Mouse (Mus musculus) embryonic fibroblast, embryonic 13.5 days (primary cell): ENCODE measurements around the gene Celf2. TPM values are rescaled to one million over a fixed set of nuclear protein-coding genes. Genes with fewer than 3 reads are reported as not detected.
"Not testable (repeated sequence)": the region's sequence is repeated elsewhere in the genome, so short reads cannot be mapped to it uniquely, and the experiment has no call there.

ENCODE experiments used
- H3K27ac ChIP-seq: 2 replicates; pipeline ENCODE4 v1.5.1; 2012; ENCODE audit warnings: low read length, control low read depth, inconsistent platforms; ENCODE audit not compliant: insufficient read depth
- H3K4me1 ChIP-seq: 2 replicates; pipeline ENCODE4 v1.6.1; 2011; ENCODE audit warnings: low read length; ENCODE audit not compliant: control insufficient read depth, insufficient read depth
- H3K4me3 ChIP-seq: 2 replicates; pipeline ENCODE4 v1.5.1; 2011; ENCODE audit warnings: mild to moderate bottlenecking, control low read depth, low read length; ENCODE audit not compliant: insufficient read depth
- CTCF ChIP-seq: IDR thresholded peaks from 2 replicates; pipeline ENCODE4 v1.5.1; 2011; ENCODE audit warnings: mild to moderate bottlenecking, control low read depth, low read length, moderate library complexity, borderline replicate concordance; ENCODE audit not compliant: insufficient read depth
- POLR2A ChIP-seq: IDR thresholded peaks from 2 replicates; pipeline ENCODE4 v1.6.1; 2011; ENCODE audit warnings: low read depth, mild to moderate bottlenecking, control low read depth, low read length, moderate library complexity
- polyA plus RNA-seq: library from polyadenylated mRNA; stranded (reverse); fragments of >200 nt; gene quantifications from 2 replicates; pipeline ENCODE4 v1.2.4, GENCODE M21; 2011; ENCODE audit warnings: low read depth; ENCODE audit not compliant: missing spikeins, insufficient read length

Celf2 gene
- polyA plus RNA-seq, 1 experiment, result 36.6 TPM

DNA sequence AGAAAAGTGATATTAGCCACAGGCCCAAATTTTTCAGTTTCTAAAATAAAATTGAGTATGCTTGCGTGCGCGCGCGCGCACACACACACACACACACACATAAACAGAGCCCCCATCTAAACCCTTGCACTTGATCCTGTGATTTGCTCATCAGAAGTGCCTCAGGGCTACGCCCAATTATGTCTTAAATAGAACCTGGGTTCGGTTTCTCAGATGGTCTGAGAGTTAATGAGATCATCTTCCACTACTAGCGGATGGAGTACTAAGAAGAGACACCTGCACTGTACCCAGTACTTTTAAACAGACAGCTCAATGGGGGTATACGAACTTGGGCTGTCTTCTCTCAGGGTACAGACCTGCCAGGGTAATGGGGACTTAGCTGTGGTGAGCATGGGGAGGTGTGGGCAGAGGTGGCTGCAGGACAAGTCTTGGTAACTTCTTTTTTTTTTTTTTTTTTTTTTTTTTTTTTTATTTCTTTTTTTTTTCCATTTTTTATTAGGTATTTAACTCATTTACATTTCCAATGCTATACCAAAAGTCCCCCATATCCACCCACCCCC is 923.2 kb downstream of the Celf2 start:
- TF ChIP-seq POLR2A (no peak), CTCF (no peak)
- Histone ChIP-seq H3K4me1 (no peaks in the 10 kb centered on the region), H3K27ac (no peak overlapping the region), H3K4me3 (no peak overlapping the region)

DNA sequence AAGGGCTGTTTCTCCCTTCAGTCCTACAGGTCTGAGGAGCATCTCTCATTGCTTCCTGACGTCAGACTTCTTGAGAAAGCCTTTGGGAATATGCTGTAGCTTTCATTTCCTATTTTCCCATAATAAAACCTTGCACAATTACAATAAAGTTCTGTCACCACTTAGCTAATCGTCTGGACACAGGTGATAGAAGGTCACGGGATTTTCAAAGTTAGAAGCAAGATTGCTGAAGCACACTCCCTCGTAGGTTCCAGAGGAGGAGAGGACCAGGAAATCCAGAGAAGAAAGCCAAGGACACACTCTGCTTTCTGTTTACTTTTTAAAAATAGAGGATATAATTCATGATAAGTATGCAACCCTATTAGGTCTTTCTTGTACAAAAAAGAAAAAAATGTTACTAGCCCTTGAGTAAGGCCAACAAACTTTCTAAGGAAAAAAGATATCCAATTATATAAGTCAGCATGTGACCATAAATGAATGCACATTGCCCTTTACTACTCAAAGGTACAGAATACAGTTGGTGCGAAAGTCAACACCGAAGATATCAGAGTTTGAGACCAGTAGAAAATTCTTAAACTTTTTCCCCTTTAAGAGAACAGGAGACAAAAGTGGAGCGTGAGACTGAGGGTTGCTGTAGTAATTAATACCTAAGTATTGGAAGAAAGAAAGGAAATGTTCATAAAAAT is 924.2 kb downstream of the Celf2 start:
- TF ChIP-seq CTCF, result no peak
- no peak for TF ChIP-seq POLR2A
- H3K4me1 ChIP-seq, result no peaks in the 10 kb centered on the region
- no peak overlapping the region for H3K27ac ChIP-seq
- H3K4me3 ChIP-seq, result no peak overlapping the region

DNA sequence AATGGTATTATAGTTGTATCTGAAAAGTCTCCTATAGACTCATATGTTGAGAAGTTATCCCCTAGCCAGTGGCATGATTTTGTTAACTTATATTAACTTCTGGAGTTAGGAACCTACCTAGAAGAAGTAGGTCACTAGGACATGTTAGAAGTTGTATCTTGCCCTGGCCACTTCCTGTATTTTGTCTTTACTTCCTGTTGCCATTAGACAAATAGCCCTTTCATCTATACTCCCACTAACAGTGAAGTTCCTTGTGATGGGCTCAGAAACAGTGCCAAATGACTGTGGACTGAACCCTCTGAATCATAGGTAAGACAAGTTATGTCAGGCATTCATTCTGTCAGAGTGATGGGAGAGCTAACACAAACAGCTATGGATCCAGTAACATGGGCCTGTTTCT is 926.7 kb downstream of the Celf2 start:
- Histone ChIP-seq H3K27ac (no peak overlapping the region), H3K4me3 (no peak overlapping the region), H3K4me1 (no peaks in the 10 kb centered on the region)
- TF ChIP-seq CTCF, result no peak
- TF ChIP-seq POLR2A, result no peak

DNA sequence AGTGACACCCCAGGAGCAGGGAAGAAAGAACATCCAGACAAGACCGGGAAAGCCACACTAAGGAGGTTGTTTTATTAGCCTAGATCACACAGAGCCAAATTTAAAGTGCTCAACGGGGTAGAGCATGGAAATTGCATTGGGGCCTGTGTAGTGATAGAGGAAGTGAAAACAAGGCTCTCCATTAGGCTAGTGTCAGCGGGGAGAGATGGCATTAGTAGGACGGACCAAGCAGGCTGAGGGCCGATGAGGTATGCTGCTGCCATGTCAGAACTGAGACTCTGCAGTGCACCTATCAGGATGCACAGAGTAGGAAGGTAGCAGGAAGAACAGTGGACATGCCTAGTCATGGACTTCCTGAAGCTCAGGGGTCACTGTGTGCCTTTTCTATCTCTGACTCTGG is 929.3 kb downstream of the Celf2 start:
- H3K27ac ChIP-seq, result no peak overlapping the region
- H3K4me1 ChIP-seq, result no peaks in the 10 kb centered on the region
- H3K4me3 ChIP-seq, result no peak overlapping the region
- TF ChIP-seq POLR2A (no peak), CTCF (no peak)

DNA sequence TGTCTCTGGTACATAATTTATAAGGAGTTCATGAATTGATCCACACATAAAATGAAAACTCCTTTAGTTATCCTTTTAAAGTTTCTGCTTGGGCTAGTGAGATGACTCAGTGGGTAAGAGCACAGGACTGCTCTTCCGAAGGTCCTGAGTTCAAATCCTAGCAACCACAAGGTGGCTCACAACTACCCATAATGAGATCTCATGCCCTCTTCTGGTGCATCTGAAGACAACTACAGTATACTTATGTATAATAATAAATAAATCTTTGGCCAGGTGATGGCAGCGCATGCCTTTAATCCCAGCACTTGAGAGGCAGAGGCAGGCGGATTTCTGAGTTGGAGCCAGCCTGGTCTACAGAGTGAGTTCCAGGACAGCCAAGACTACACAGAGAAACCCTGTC is 934.0 kb downstream of the Celf2 start:
- not testable (repeated sequence) for H3K4me3 ChIP-seq, H3K27ac ChIP-seq, H3K4me1 ChIP-seq

DNA sequence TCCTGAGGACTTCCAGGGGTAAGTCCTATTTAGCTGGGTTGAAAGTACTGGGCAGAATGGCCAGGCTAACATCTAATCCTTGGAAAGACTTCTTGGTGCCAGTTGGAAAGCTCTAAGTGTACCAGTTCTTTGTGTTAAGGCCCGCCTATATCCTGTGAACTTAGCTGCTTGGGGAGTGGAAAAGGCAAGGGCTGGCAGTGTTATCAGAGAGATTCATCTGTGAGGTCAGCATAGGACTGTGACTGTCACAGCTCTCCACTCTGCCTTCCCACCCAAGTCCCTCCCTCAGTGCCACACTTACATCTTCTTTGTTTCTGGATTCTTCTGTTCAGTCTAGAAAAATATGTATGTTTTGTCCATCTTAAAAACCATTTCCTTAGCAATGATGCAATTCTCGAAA is 935.7 kb downstream of the Celf2 start:
- H3K4me3 ChIP-seq, result no peak overlapping the region
- H3K4me1 ChIP-seq, result no peaks in the 10 kb centered on the region
- H3K27ac ChIP-seq, result no peak overlapping the region
- no peak for TF ChIP-seq CTCF
- TF ChIP-seq POLR2A, result no peak

DNA sequence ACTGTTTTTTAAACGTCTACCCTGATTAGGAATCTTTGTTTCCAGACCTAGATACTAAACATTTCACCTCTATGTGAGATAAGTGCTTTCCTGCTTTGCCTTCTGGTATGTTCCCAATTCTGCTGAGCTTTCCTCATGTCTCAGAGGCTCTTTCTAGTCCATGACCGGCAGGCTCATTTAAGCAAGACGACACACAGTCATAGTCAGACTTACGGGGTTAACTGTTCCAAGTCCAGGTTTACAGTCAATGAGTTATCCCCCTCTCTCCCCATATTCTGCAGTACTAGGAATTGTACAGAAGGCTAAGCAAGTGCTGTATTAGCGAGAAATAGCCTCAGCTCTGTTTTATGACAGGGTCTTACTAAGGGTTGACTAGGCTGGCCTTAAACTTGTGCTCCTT is 936.4 kb downstream of the Celf2 start:
- Histone ChIP-seq H3K27ac (no peak overlapping the region), H3K4me3 (no peak overlapping the region), H3K4me1 (no peaks in the 10 kb centered on the region)
- TF ChIP-seq CTCF (no peak), POLR2A (no peak)

DNA sequence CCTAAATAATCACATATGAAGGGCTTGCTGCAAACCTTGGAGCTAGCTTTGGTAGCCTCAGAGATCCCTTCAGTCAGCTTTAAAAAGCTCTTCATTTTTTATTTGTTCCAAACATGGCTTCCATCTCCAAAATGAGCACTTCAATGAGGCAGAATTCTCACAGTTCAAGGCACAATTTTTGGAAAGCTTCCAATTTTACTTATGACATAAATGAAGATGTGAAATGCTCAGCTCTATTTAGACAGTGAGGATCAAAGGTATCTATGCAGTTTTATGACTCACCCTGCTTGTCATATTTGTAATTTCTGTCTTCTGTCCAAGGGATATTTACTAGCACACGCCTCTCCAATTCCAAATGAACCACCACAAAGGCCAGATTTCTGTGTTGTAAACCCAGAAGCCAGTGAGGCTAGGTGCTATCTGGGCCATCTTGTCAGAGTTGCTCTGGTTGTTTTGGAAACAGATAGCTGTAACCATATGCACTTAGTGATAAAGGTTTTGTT is 940.3 kb downstream of the Celf2 start:
- TF ChIP-seq CTCF (no peak), POLR2A (no peak)
- Histone ChIP-seq H3K4me1 (no peaks in the 10 kb centered on the region), H3K4me3 (no peak overlapping the region), H3K27ac (no peak overlapping the region)

DNA sequence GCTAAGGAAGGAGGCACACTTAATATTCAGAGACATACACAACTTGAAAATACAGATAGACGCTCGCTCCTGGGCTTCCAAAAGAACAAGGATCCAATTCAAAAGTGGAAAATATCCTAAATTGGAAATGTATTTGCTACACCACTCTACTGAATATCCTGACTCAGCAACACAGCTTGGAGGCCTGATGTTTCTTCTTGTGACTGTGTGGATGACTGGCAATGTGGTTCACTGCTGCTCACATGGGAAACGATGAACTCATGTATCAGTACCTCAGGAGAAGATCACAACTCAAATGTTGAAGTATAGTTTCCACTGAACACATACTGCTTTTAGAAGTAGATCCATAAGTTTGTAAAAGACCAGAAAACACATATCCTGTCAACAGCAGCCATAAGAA is 944.2 kb downstream of the Celf2 start:
- no peak for TF ChIP-seq CTCF
- TF ChIP-seq POLR2A, result no peak
- Histone ChIP-seq H3K4me3 (no peak overlapping the region), H3K27ac (no peak overlapping the region), H3K4me1 (no peaks in the 10 kb centered on the region)

DNA sequence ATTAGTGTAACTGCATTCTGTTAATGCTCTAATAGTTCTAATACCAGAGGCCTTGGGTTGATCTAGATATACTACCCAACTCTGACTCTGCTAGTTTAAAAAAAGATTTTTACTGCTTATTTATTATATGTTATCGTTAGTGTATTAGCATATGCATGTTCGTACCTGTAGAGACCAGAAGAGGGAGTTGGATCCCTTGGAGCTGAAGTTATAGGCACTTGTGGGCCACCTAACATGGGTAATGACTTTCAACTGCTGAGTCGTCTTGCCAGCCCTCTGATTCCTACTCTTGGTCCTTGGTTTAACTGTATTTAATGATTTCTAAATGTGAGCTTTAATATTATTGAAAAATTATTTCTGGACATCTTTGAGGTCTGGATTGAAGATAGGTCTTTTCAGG is 948.0 kb downstream of the Celf2 start:
- Histone ChIP-seq H3K4me1 (no peaks in the 10 kb centered on the region), H3K4me3 (no peak overlapping the region), H3K27ac (no peak overlapping the region)
- no peak for TF ChIP-seq CTCF
- no peak for TF ChIP-seq POLR2A

DNA sequence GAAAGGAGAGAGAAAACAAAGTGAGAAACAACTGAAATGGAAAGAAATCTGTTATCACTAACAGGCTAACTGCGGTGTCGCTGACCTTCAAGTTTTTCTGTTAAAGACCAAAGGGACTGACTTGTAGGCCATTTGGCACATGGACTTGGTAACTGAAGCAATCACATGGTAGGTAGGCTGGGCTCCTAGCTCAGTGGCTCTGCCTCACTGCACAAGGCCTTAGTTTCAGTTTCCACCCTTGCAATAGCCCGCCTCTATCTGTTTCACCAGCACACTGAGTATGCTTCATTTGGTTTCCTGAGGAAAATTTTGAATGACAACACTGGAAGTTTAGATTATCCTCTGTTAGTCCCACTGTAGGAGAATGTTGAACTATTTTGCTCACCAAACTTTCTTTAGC is 948.6 kb downstream of the Celf2 start:
- no peak overlapping the region for H3K4me3 ChIP-seq
- TF ChIP-seq CTCF (no peak), POLR2A (no peak)

More for the DNA sequence above, 948.6 kb downstream of the Celf2 start:
- H3K27ac ChIP-seq, result no peak overlapping the region
- no peaks in the 10 kb centered on the region for H3K4me1 ChIP-seq
